Mouse (Mus musculus) lung, embryonic 16.5 days (tissue): ENCODE measurements around the gene Tmem236. TPM values are rescaled to one million over a fixed set of nuclear protein-coding genes. Genes with fewer than 3 reads are reported as not detected.

Experiments
- ATAC-seq: fragments of 200-750 bp; cut with Nextera tagmentation; 2 replicates; pipeline ENCODE4 v1.8.0; 2017; ENCODE audit warnings: low read depth, mild to moderate bottlenecking, moderate library complexity
- H3K27ac ChIP-seq: fragments of 300-500 bp; sonication (generic); 2 replicates; pipeline ENCODE4 v1.5.1; 2014; ENCODE audit warnings: mild to moderate bottlenecking, control low read depth, low read length
- H3K27me3 ChIP-seq: fragments of 300-500 bp; sonication (generic); 2 replicates; pipeline ENCODE4 v1.6.1; 2014; ENCODE audit warnings: low read depth, low read length, mixed read lengths; ENCODE audit not compliant: control insufficient read depth, insufficient read depth
- H3K36me3 ChIP-seq: fragments of 300-500 bp; sonication (generic); 2 replicates; pipeline ENCODE4 v1.6.1; 2014; ENCODE audit warnings: low read length; ENCODE audit not compliant: control insufficient read depth, insufficient read depth
- H3K4me1 ChIP-seq: fragments of 300-500 bp; sonication (generic); replicated peaks from 2 replicates; pipeline ENCODE4 v1.6.1; 2014; ENCODE audit warnings: low read length, mixed read lengths; ENCODE audit not compliant: control insufficient read depth, insufficient read depth
- H3K4me2 ChIP-seq: fragments of 300-500 bp; sonication (generic); 2 replicates; pipeline ENCODE4 v1.6.1; 2014; ENCODE audit warnings: low read depth, low read length, control low read depth
- H3K4me3 ChIP-seq: fragments of 300-500 bp; sonication (generic); 2 replicates; pipeline ENCODE4 v1.5.1; 2014; ENCODE audit warnings: mild to moderate bottlenecking, low read length, control low read depth
- H3K9ac ChIP-seq: fragments of 300-500 bp; sonication (generic); 2 replicates; pipeline ENCODE4 v1.6.1; 2014; ENCODE audit warnings: low read length, control low read depth
- H3K9me3 ChIP-seq: fragments of 300-500 bp; sonication (generic); 2 replicates; pipeline ENCODE4 v1.6.1; 2016; ENCODE audit warnings: low read length; ENCODE audit not compliant: control insufficient read depth
- WGBS: fragments of 180-500 bp; shearing (Covaris S2); extraction: QIAGEN DNeasy Blood & Tissue Kit; methylation state at CpG from one replicate; pipeline ENCODE4 v1.1.7; 2014; 5-methylcytosine and 5-hydroxymethylcytosine counted together
- polyA plus RNA-seq: library from polyadenylated mRNA; unstranded; fragments of >200 nt; fragmentation: Nextera tagmentation; extraction: Ambion mirVana; gene quantifications from 2 replicates; pipeline ENCODE4 v1.2.1, GENCODE M21; 2015

Gene Tmem236
- 0.05 and 0.08 TPM in 2 replicates for polyA plus RNA-seq

GRCm38 (mm10) chr2:14174334-14174733 is at the start of gene Tmem236:
Gene Tmem236, plus strand, starts transcription at chr2:14174523.
- 79% methylated on average over 3 of the region's 3 CpGs for WGBS
- Histone ChIP-seq H3K4me2 (no peak within 1 kb of the TSS), H3K9me3 (no peaks in the 10 kb centered on the region), H3K27me3 (no peaks in the 10 kb centered on the region), H3K36me3 (no peaks in the 10 kb centered on the region), H3K4me1 (no peaks in the 10 kb centered on the region), H3K9ac (no peak within 1 kb of the TSS), H3K27ac (no peak within 1 kb of the TSS), H3K4me3 (no peak within 1 kb of the TSS)
- no peak for ATAC-seq

- H3K36me3 ChIP-seq: peaks cover 11% of the 10 kb centered on the region
- ATAC-seq: no peak
- H3K4me3 ChIP-seq: no peak overlapping the region
- no peak overlapping the region for H3K4me2 ChIP-seq
- no peaks in the 10 kb centered on the region for H3K9me3 ChIP-seq
- H3K9ac ChIP-seq: no peak overlapping the region
- H3K27me3 ChIP-seq: no peaks in the 10 kb centered on the region
- H3K27ac ChIP-seq: no peak overlapping the region
- H3K4me1 ChIP-seq: no peaks in the 10 kb centered on the region
- 78% methylated on average over 6 of the region's 6 CpGs for WGBS
Observed at GRCm38 (mm10) chr2:14126387-14126786, 47.9 kb upstream of the Tmem236 start.

- 73% methylated on average over 3 of the region's 3 CpGs for WGBS
- H3K9me3 ChIP-seq: no peaks in the 10 kb centered on the region
- H3K4me2 ChIP-seq: no peak overlapping the region
- no peaks in the 10 kb centered on the region for H3K4me1 ChIP-seq
- no peaks in the 10 kb centered on the region for H3K27me3 ChIP-seq
- H3K36me3 ChIP-seq: peaks cover 13% of the 10 kb centered on the region
- H3K27ac ChIP-seq: no peak overlapping the region
- ATAC-seq: no peak
- H3K4me3 ChIP-seq: no peak overlapping the region
- H3K9ac ChIP-seq: no peak overlapping the region
Observed at GRCm38 (mm10) chr2:14127629-14128028, 46.7 kb upstream of the Tmem236 start.

GRCm38 (mm10) chr2:14130641-14131339 is 43.5 kb upstream of the Tmem236 start:
- H3K9ac ChIP-seq: no peak overlapping the region

GRCm38 (mm10) chr2:14132468-14133326 is 41.6 kb upstream of the Tmem236 start:
- H3K4me1 ChIP-seq: no peaks in the 10 kb centered on the region

More at GRCm38 (mm10) chr2:14130641-14131339, 43.5 kb upstream of the Tmem236 start:
- no peak overlapping the region for H3K27ac ChIP-seq
- no peaks in the 10 kb centered on the region for H3K4me1 ChIP-seq
- H3K4me3 ChIP-seq: no peak overlapping the region
- peaks cover 7% of the 10 kb centered on the region for H3K36me3 ChIP-seq
- H3K4me2 ChIP-seq: no peak overlapping the region
- ATAC-seq: no peak
- H3K9me3 ChIP-seq: no peaks in the 10 kb centered on the region
- no peaks in the 10 kb centered on the region for H3K27me3 ChIP-seq
- 76% methylated on average over 12 of the region's 12 CpGs for WGBS

GRCm38 (mm10) chr2:14136906-14137305 is 37.4 kb upstream of the Tmem236 start:
- Histone ChIP-seq H3K4me3 (no peak overlapping the region), H3K27ac (no peak overlapping the region), H3K9ac (no peak overlapping the region), H3K9me3 (no peaks in the 10 kb centered on the region), H3K4me2 (no peak overlapping the region), H3K4me1 (no peaks in the 10 kb centered on the region), H3K27me3 (no peaks in the 10 kb centered on the region), H3K36me3 (peaks cover 13% of the 10 kb centered on the region)
- peak; percentile 93 for ATAC-seq
- WGBS: 56% methylated on average over 3 of the region's 3 CpGs

More at GRCm38 (mm10) chr2:14132468-14133326, 41.6 kb upstream of the Tmem236 start:
- ATAC-seq: no peak
- no peak overlapping the region for H3K27ac ChIP-seq
- no peaks in the 10 kb centered on the region for H3K27me3 ChIP-seq
- H3K36me3 ChIP-seq: peaks cover 9% of the 10 kb centered on the region
- H3K9me3 ChIP-seq: no peaks in the 10 kb centered on the region
- H3K4me3 ChIP-seq: no peak overlapping the region
- H3K4me2 ChIP-seq: no peak overlapping the region
- H3K9ac ChIP-seq: no peak overlapping the region
- 85% methylated on average over 4 of the region's 4 CpGs for WGBS

GRCm38 (mm10) chr2:14139590-14139989 is 34.7 kb upstream of the Tmem236 start:
- Histone ChIP-seq H3K4me1 (no peaks in the 10 kb centered on the region), H3K9me3 (no peaks in the 10 kb centered on the region), H3K4me2 (no peak overlapping the region), H3K27me3 (no peaks in the 10 kb centered on the region), H3K36me3 (peaks cover 18% of the 10 kb centered on the region), H3K9ac (no peak overlapping the region), H3K4me3 (no peak overlapping the region), H3K27ac (no peak overlapping the region)
- 77% methylated on average over 6 of the region's 6 CpGs for WGBS
- no peak for ATAC-seq

GRCm38 (mm10) chr2:14140044-14140443 is 34.3 kb upstream of the Tmem236 start:
- H3K9ac ChIP-seq: no peak overlapping the region
- H3K4me2 ChIP-seq: no peak overlapping the region
- no peak for ATAC-seq
- no peaks in the 10 kb centered on the region for H3K4me1 ChIP-seq
- peaks cover 18% of the 10 kb centered on the region for H3K36me3 ChIP-seq
- WGBS: 52% methylated on average over 2 of the region's 2 CpGs
- H3K27me3 ChIP-seq: no peaks in the 10 kb centered on the region
- H3K4me3 ChIP-seq: no peak overlapping the region
- no peak overlapping the region for H3K27ac ChIP-seq
- no peaks in the 10 kb centered on the region for H3K9me3 ChIP-seq

GRCm38 (mm10) chr2:14145311-14145710 is 29.0 kb upstream of the Tmem236 start:
- H3K9ac ChIP-seq: no peak overlapping the region
- no peak for ATAC-seq
- H3K4me1 ChIP-seq: no peaks in the 10 kb centered on the region
- H3K9me3 ChIP-seq: no peaks in the 10 kb centered on the region
- peaks cover 18% of the 10 kb centered on the region for H3K36me3 ChIP-seq
- no peaks in the 10 kb centered on the region for H3K27me3 ChIP-seq
- WGBS: 69% methylated on average over 3 of the region's 3 CpGs
- H3K4me2 ChIP-seq: no peak overlapping the region
- H3K4me3 ChIP-seq: no peak overlapping the region
- no peak overlapping the region for H3K27ac ChIP-seq
